Mouse (Mus musculus) T-cell, adult 2 months (primary cell): ENCODE measurements at regions not wholly inside any gene's neighbourhood (a gene's known extent, or its start where the extent isn't known, plus 50 kb on each side); places are given as distances from the start of the nearest gene placed in this dataset.
"Not testable (repeated sequence)": the region's sequence is repeated elsewhere in the genome, so short reads cannot be mapped to it uniquely, and the experiment has no call there.

Experiments used
- DNase-seq: peaks from one replicate; pipeline ENCODE4 v3.0.0; 2022; ENCODE audit warnings: low spot score

- DNase-seq = no peak
Observed at GRCm38 (mm10) chr8:5523281-5523680, 418.1 kb upstream of the Slc10a2 start.

GRCm38 (mm10) chr8:5495861-5496260, 390.7 kb upstream of the Slc10a2 start:
- no peak for DNase-seq

- no peak for DNase-seq
Observed at GRCm38 (mm10) chr8:5490491-5490890, 385.3 kb upstream of the Slc10a2 start.

- DNase-seq = no peak
Observed at GRCm38 (mm10) chr8:5482938-5483337, 377.8 kb upstream of the Slc10a2 start.

GRCm38 (mm10) chr8:5472999-5473398, 367.8 kb upstream of the Slc10a2 start:
- DNase-seq = no peak

GRCm38 (mm10) chr8:5472582-5472981, 367.4 kb upstream of the Slc10a2 start:
- DNase-seq = no peak

GRCm38 (mm10) chr8:5457619-5458018, 352.5 kb upstream of the Slc10a2 start:
- no peak for DNase-seq

GRCm38 (mm10) chr8:5453469-5453868, 348.3 kb upstream of the Slc10a2 start:
- DNase-seq = no peak

GRCm38 (mm10) chr8:5442243-5442642, 337.1 kb upstream of the Slc10a2 start:
- not testable (repeated sequence) for DNase-seq

- DNase-seq = not testable (repeated sequence)
Observed at GRCm38 (mm10) chr8:5440404-5440803, 335.3 kb upstream of the Slc10a2 start.

GRCm38 (mm10) chr8:5439054-5439453, 333.9 kb upstream of the Slc10a2 start:
- no peak for DNase-seq

GRCm38 (mm10) chr8:5428303-5428971, 323.3 kb upstream of the Slc10a2 start:
- no peak for DNase-seq

- not testable (repeated sequence) for DNase-seq
Observed at GRCm38 (mm10) chr8:5416841-5417240, 311.7 kb upstream of the Slc10a2 start.

GRCm38 (mm10) chr8:5384851-5385250, 279.7 kb upstream of the Slc10a2 start:
- DNase-seq = no peak

GRCm38 (mm10) chr8:5378001-5378400, 272.9 kb upstream of the Slc10a2 start:
- DNase-seq = no peak

- no peak for DNase-seq
Observed at GRCm38 (mm10) chr8:5339953-5340352, 234.8 kb upstream of the Slc10a2 start.

- no peak for DNase-seq
Observed at GRCm38 (mm10) chr8:5314594-5314993, 209.4 kb upstream of the Slc10a2 start.

- no peak for DNase-seq
Observed at GRCm38 (mm10) chr8:5299982-5300381, 194.8 kb upstream of the Slc10a2 start.

GRCm38 (mm10) chr8:5297190-5297589, 192.0 kb upstream of the Slc10a2 start:
- DNase-seq = no peak

- no peak for DNase-seq
Observed at GRCm38 (mm10) chr8:5285708-5286161, 180.6 kb upstream of the Slc10a2 start.

- DNase-seq = no peak
Observed at GRCm38 (mm10) chr8:5283799-5284198, 178.6 kb upstream of the Slc10a2 start.

GRCm38 (mm10) chr8:5262316-5262715, 157.2 kb upstream of the Slc10a2 start:
- DNase-seq = no peak

- peak; percentile 3 for DNase-seq
Observed at GRCm38 (mm10) chr8:5241871-5242270, 136.7 kb upstream of the Slc10a2 start.
